Mouse (Mus musculus) erythroblast, embryonic 14.5 days (primary cell): ENCODE results near the gene Pik3r6.

Experiments
- GATA1 ChIP-seq: IDR thresholded peaks from 2 replicates; pipeline ENCODE4 v1.6.1; 2012; ENCODE audit warnings: low read length, inconsistent platforms, mixed read lengths
- TAL1 ChIP-seq: IDR thresholded peaks from 3 replicates; pipeline ENCODE4 v1.6.1; 2012; ENCODE audit warnings: low read length, inconsistent platforms, mixed read lengths

DNA sequence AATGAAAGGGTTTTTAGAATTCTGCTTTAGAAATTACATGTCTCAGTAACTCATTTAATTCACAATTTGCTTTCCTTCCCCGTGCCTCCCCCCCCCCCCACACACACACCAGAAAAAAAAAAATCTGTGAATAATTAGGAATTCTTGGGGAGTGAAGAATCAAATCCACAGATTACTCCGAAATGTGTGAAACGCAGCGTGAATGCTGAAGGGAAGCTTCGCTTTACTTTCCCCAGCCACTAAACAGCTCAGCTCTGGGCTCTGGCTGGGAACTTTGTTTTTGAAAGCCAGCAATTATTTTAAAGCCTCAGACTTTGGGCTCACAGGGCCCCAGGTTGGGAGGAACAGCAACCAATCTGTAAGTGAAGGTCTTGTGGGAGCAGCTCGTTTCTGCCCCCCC lies 77.7 kb downstream of the Pik3r6 start:
- TF ChIP-seq GATA1 (no peak), TAL1 (no peak)
